Mouse (Mus musculus) kidney, adult 2 months (tissue): Measurements from ENCODE around the gene Uck1.

Experiments
- CTCF ChIP-seq: fragments of 200-500 bp; conservative IDR thresholded peaks from 2 replicates; pipeline ENCODE4 v1.5.1; 2011; ENCODE audit warnings: low read depth, mild to moderate bottlenecking, control low read depth, low read length, moderate library complexity, mixed read lengths; ENCODE audit not compliant: insufficient read depth, insufficient read length
- POLR2A ChIP-seq: fragments of 200-500 bp; IDR thresholded peaks from one replicate; pipeline ENCODE4 v1.6.1; 2011; ENCODE audit warnings: low read depth, low read length, control low read depth

- TF ChIP-seq POLR2A (no peak), CTCF (no peak)
Measured at GRCm38 (mm10) chr2:32307247-32307798, 47.4 kb upstream of the Uck1 start.
